Mouse (Mus musculus): Measurements from ENCODE around the gene Fads1. TPM values are rescaled to one million over a fixed set of nuclear protein-coding genes. Genes with fewer than 3 reads are reported as not detected.

The Fads1 gene
- polyA plus RNA-seq, 1 experiment from 2014 or later, result 169 TPM

DNA sequence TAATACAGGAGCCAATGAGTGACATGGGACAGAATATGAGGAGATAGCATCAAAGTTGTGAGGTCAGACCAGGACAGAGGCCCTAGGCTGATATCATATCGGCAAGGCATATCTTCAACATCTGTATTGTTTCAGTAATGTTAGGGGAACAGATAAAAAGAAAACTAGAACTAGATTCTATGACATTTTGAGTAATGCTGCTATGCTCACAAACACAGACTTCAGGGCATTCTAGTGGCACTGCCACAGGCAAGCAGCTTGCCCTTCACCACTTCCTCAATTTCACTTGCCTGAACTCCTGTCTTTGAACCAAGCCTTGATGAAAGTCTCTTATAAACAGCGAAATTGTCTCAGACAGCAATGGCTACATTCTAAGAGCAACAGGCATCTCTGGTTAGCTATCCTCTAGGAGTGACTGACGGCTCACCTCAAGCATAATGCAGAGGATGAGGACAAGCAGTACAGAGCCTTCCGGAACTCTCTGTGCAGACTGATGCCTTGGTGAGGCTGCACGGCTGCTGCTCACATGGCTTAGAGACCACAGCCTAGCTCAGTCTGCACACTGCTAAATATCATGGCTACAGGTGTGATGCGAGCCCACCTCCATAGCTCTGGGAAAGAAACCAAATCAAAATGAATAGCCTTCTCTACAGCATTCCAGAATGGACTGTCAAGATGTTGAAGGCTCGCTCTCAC is 8.7 kb upstream of the Fads1 start:
- ATAC-seq, result no peak

DNA sequence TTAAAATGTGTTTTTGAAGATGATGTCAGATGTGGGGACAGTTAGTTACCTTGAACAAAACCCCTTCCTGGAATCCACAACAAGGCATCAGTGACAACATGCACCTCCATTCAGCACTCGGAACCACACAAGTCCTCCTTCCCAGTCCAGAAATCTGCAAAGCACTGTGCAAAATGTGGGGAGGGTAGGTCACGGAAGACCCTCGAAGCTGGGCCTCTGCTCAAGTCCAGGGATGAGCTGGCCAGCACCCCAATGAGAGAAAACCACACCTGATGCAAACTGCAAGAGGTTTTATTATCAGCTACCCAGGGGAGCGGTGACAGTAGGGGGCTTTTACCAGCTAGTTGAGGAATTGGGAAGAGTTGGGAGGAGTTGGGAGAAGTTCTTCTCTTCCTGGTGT is 7.7 kb upstream of the Fads1 start:
- no peak overlapping the region for H3K27ac ChIP-seq (ENCODE audit: low read depth, low read length)
- H3K27me3 ChIP-seq (replicated peaks; ENCODE audit: control insufficient read depth, insufficient read depth, low read length), result no peaks in the 10 kb centered on the region
- no peak overlapping the region for H3K4me2 ChIP-seq (ENCODE audit: low read length)
- WGBS, result 78% methylated on average over 4 of the region's 4 CpGs
- no peaks in the 10 kb centered on the region for H3K4me1 ChIP-seq (ENCODE audit: control insufficient read depth, insufficient read depth, low read depth, low read length)
- H3K9ac ChIP-seq (ENCODE audit: low read depth, low read length), result no peak overlapping the region
- ATAC-seq, result no peak
- no peak overlapping the region for H3K4me3 ChIP-seq (ENCODE audit: low read length)
- no peaks in the 10 kb centered on the region for H3K36me3 ChIP-seq (ENCODE audit: control insufficient read depth, insufficient read depth, low read length)
- H3K9me3 ChIP-seq (ENCODE audit: control insufficient read depth, low read length), result no peaks in the 10 kb centered on the region

More for the DNA sequence above, 8.7 kb upstream of the Fads1 start:
- Histone ChIP-seq H3K36me3 (ENCODE audit: control insufficient read depth, insufficient read depth, low read length) (no peaks in the 10 kb centered on the region), H3K4me1 (ENCODE audit: control insufficient read depth, insufficient read depth, low read depth, low read length) (no peaks in the 10 kb centered on the region), H3K27me3 (replicated peaks; ENCODE audit: control insufficient read depth, insufficient read depth, low read length) (no peaks in the 10 kb centered on the region), H3K27ac (ENCODE audit: low read depth, low read length) (no peak overlapping the region), H3K9me3 (ENCODE audit: control insufficient read depth, low read length) (no peaks in the 10 kb centered on the region), H3K4me2 (ENCODE audit: low read length) (no peak overlapping the region), H3K9ac (ENCODE audit: low read depth, low read length) (no peak overlapping the region), H3K4me3 (ENCODE audit: low read length) (no peak overlapping the region)
- 93% methylated on average over 7 of the region's 7 CpGs for WGBS

DNA sequence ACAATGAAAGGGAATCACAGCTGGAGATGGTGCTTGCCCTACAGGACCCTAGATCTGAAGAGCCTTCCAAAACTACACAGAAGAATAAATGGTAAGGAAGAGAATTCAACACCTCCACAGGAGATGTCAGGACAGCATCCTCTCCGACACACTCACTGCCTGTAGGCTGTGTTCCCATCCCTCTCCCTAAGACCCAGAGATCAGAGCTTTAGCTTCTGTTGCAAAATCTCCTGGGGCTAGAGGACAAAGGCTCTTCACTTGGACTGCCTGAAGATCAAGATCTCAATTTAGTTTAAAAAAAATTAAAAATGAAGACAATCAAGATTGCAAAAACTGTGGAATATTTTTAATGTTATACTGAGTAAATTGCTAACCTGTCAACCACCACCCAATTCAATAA is 6.2 kb upstream of the Fads1 start:
- Histone ChIP-seq H3K4me1 (ENCODE audit: control insufficient read depth, insufficient read depth, low read depth, low read length) (no peaks in the 10 kb centered on the region), H3K4me3 (ENCODE audit: low read length) (no peak overlapping the region), H3K4me2 (ENCODE audit: low read length) (no peak overlapping the region), H3K27me3 (replicated peaks; ENCODE audit: control insufficient read depth, insufficient read depth, low read length) (no peaks in the 10 kb centered on the region), H3K27ac (ENCODE audit: low read depth, low read length) (no peak overlapping the region), H3K9me3 (ENCODE audit: control insufficient read depth, low read length) (no peaks in the 10 kb centered on the region), H3K36me3 (ENCODE audit: control insufficient read depth, insufficient read depth, low read length) (no peaks in the 10 kb centered on the region), H3K9ac (ENCODE audit: low read depth, low read length) (no peak overlapping the region)
- no peak for ATAC-seq
- WGBS, result 54% methylated on average over 1 of the region's 1 CpGs

DNA sequence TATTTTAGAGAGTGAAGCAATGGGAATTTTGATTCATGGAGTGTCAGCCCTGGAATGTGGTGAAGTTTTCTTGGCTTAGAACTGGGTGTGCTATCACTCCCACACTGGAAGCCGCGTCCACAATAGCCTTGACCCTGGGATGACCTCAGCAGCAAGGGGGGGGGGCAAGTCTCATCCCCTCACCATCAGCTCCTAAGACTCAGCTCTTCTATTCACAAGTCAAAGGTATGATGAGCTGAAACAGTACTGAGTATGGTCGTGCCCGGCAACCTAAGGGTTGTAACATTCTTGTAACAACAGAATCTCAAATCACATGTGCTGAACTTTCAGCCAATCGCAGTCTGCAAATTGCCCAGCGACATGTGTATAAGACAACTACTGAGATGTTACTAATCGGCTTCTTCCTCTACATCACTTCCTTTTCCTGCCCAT is 5.7 kb upstream of the Fads1 start:
- Histone ChIP-seq H3K36me3 (ENCODE audit: control insufficient read depth, insufficient read depth, low read length) (no peaks in the 10 kb centered on the region), H3K27me3 (replicated peaks; ENCODE audit: control insufficient read depth, insufficient read depth, low read length) (no peaks in the 10 kb centered on the region), H3K9ac (ENCODE audit: low read depth, low read length) (no peak overlapping the region), H3K27ac (ENCODE audit: low read depth, low read length) (no peak overlapping the region), H3K4me2 (ENCODE audit: low read length) (no peak overlapping the region), H3K4me3 (ENCODE audit: low read length) (no peak overlapping the region), H3K9me3 (ENCODE audit: control insufficient read depth, low read length) (no peaks in the 10 kb centered on the region), H3K4me1 (ENCODE audit: control insufficient read depth, insufficient read depth, low read depth, low read length) (no peaks in the 10 kb centered on the region)
- ATAC-seq, result no peak
- 57% methylated on average over 7 of the region's 7 CpGs for WGBS

DNA sequence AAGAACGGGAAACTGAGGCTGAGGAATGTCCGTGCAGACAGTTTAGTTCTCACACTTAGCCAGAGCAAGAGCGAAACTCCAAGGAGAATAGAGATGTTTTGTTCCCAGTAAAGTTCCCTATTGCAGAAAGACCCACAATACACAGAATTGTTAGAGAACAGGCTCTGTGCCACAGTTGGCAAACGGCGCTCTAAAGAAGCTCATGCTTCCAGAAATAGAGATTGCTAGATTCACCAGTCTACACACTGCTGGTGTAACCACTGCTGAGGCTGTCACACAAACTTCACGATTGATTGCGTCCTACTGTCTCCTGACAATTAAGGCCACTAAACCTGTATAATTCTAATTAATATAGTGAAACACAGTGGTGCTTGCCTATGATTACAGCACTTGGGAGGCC is 1.5 kb upstream of the Fads1 start:
- H3K27me3 ChIP-seq (replicated peaks; ENCODE audit: control insufficient read depth, insufficient read depth, low read length), result no peaks in the 10 kb centered on the region
- WGBS, result 87% methylated on average over 7 of the region's 7 CpGs
- H3K4me2 ChIP-seq (ENCODE audit: low read length), result no peak overlapping the region
- no peak for ATAC-seq
- no peak overlapping the region for H3K27ac ChIP-seq (ENCODE audit: low read depth, low read length)
- no peak overlapping the region for H3K4me3 ChIP-seq (ENCODE audit: low read length)
- no peak overlapping the region for H3K9ac ChIP-seq (ENCODE audit: low read depth, low read length)
- H3K4me1 ChIP-seq (ENCODE audit: control insufficient read depth, insufficient read depth, low read depth, low read length), result peaks cover 19% of the 10 kb centered on the region
- H3K36me3 ChIP-seq (ENCODE audit: control insufficient read depth, insufficient read depth, low read length), result no peaks in the 10 kb centered on the region
- H3K9me3 ChIP-seq (ENCODE audit: control insufficient read depth, low read length), result no peaks in the 10 kb centered on the region

DNA sequence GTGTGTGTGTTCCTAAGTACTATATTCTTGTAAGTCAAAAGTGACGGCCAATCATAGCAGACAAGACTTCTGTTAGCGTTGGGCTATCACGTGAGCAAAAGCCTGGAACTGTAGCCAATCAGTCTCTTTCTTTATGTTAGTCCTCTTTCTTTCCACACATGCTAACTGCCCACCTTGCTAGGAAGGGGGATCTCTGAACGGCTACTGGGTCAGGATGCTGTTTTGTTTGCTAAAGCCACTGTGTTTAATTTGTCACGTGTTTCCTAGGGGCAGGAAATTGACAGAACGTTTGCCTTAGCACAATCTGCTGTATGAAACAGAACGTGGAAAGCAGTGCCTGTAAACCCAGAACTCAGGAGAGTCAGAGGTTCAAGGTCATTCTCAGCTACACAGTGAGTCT is 546 bp upstream of the Fads1 start:
- WGBS, result 18% methylated on average over 7 of the region's 7 CpGs
- peak; percentile 3; the same call in 1 of the 2 replicates for ATAC-seq

DNA sequence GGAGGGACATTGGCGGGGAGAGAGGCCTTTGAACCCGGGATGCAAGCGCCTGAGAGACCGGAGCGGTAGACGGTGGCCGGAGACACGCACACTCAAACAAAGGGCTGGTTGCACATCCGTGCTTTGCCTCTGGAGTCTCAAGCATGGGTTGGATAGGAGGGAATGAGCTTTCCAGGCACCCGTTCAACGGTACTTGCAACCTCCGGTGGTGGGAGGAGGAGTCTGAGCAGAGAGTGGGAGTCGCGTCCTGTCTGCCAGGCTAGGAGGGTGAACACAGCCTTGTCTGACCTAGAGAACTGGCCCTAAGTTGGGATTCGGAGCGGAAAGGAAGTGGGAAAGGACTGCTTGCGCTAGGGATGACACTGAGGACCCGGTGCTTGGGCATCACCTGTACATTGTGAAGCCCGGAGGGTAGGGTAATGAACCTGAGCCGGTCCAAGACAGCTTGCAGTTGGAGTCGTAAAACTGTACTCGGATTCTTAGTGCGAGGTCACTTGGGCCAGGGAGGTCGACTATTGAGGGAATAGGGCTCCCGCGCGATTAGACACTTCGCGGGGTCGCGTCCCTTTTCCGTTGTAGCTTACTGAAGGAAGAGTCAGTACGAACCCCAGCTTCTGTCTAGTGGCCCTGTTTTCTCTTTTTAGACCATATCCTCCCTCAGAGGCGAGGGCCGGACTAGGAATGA is 753 bp downstream of the Fads1 start:
- peak overlapping the region; percentile 86 for H3K4me3 ChIP-seq (ENCODE audit: low read length)
- H3K4me1 ChIP-seq (ENCODE audit: control insufficient read depth, insufficient read depth, low read depth, low read length), result peaks cover 37% of the 10 kb centered on the region
- WGBS, result under 1% methylated on average over 35 of the region's 35 CpGs
- H3K27ac ChIP-seq (ENCODE audit: low read depth, low read length), result peak overlapping the region; percentile 97
- H3K36me3 ChIP-seq (ENCODE audit: control insufficient read depth, insufficient read depth, low read length), result peaks cover 11% of the 10 kb centered on the region
- H3K9me3 ChIP-seq (ENCODE audit: control insufficient read depth, low read length), result no peaks in the 10 kb centered on the region
- H3K9ac ChIP-seq (ENCODE audit: low read depth, low read length), result peak overlapping the region; percentile 95
- peak; percentile 66 for ATAC-seq
- peak overlapping the region; percentile 73 for H3K4me2 ChIP-seq (ENCODE audit: low read length)
- no peaks in the 10 kb centered on the region for H3K27me3 ChIP-seq (replicated peaks; ENCODE audit: control insufficient read depth, insufficient read depth, low read length)

More for the DNA sequence above, 546 bp upstream of the Fads1 start:
- Histone ChIP-seq H3K4me3 (ENCODE audit: low read length) (peak overlapping the region; percentile 86), H3K36me3 (ENCODE audit: control insufficient read depth, insufficient read depth, low read length) (peaks cover 7% of the 10 kb centered on the region), H3K9ac (ENCODE audit: low read depth, low read length) (peak overlapping the region; percentile 95; the same call in 1 of the 2 replicates), H3K4me1 (ENCODE audit: control insufficient read depth, insufficient read depth, low read depth, low read length) (peaks cover 24% of the 10 kb centered on the region), H3K27ac (ENCODE audit: low read depth, low read length) (peak overlapping the region; percentile 97), H3K4me2 (ENCODE audit: low read length) (peak overlapping the region; percentile 73), H3K9me3 (ENCODE audit: control insufficient read depth, low read length) (no peaks in the 10 kb centered on the region), H3K27me3 (replicated peaks; ENCODE audit: control insufficient read depth, insufficient read depth, low read length) (no peaks in the 10 kb centered on the region)

DNA sequence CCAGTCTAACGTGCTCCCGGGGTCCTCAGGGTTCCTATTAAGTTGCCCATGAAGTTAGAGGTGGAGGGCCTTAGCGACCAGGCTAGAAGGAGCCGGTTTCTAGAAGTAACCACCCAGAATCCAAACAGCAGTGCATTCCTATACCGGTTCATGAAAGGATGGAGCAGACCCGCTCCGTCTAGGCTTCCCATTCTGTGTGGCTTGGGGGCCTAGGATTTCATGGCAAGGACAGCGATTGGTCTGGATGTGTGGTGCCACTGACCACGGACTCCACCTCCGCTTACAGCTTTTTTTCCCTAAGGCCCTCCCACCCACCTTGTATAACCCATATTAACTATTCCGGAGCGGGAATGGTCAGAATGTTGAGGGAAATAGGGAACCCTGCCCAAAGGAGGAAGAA is 1.4 kb downstream of the Fads1 start:
- peak overlapping the region; percentile 97 for H3K27ac ChIP-seq (ENCODE audit: low read depth, low read length)
- peak overlapping the region; percentile 86 for H3K4me3 ChIP-seq (ENCODE audit: low read length)
- H3K9me3 ChIP-seq (ENCODE audit: control insufficient read depth, low read length), result no peaks in the 10 kb centered on the region
- ATAC-seq, result peak; percentile 24
- WGBS, result 4% methylated on average over 12 of the region's 12 CpGs
- peak overlapping the region; percentile 95 for H3K9ac ChIP-seq (ENCODE audit: low read depth, low read length)
- peak overlapping the region; percentile 73 for H3K4me2 ChIP-seq (ENCODE audit: low read length)
- H3K27me3 ChIP-seq (replicated peaks; ENCODE audit: control insufficient read depth, insufficient read depth, low read length), result no peaks in the 10 kb centered on the region
- H3K4me1 ChIP-seq (ENCODE audit: control insufficient read depth, insufficient read depth, low read depth, low read length), result peaks cover 44% of the 10 kb centered on the region
- H3K36me3 ChIP-seq (ENCODE audit: control insufficient read depth, insufficient read depth, low read length), result peaks cover 15% of the 10 kb centered on the region

DNA sequence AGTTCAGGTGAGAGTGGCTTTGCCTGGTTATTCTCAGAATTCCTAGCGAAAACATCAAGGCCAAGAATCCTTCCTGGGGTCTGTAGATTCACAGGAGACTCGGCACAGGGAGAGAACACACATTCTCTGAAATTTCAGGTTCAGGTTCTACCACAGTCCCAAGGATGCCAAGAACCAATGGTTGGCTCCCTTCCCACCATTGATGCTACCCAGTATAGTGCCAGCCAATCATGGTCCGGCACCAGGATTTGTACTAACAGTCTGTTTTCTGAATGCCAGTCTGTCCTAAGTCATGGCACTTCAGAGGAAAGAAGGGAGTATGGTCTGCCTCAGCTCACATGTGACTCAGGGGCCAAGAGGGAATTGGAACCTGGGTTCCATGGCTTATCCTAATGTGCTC is 3.2 kb downstream of the Fads1 start:
- ATAC-seq, result no peak
- Histone ChIP-seq H3K27me3 (replicated peaks; ENCODE audit: control insufficient read depth, insufficient read depth, low read length) (no peaks in the 10 kb centered on the region), H3K4me2 (ENCODE audit: low read length) (no peak overlapping the region), H3K36me3 (ENCODE audit: control insufficient read depth, insufficient read depth, low read length) (peaks cover 28% of the 10 kb centered on the region), H3K4me3 (ENCODE audit: low read length) (no peak overlapping the region), H3K9ac (ENCODE audit: low read depth, low read length) (no peak overlapping the region), H3K9me3 (ENCODE audit: control insufficient read depth, low read length) (no peaks in the 10 kb centered on the region), H3K27ac (ENCODE audit: low read depth, low read length) (no peak overlapping the region), H3K4me1 (ENCODE audit: control insufficient read depth, insufficient read depth, low read depth, low read length) (peaks cover 45% of the 10 kb centered on the region)
- WGBS, result 83% methylated on average over 3 of the region's 3 CpGs
